Mouse (Mus musculus) testis, adult 2 months (tissue): ENCODE measurements around the gene Trappc13. TPM values are rescaled to one million over a fixed set of nuclear protein-coding genes. Genes with fewer than 3 reads are reported as not detected.
A peak's percentile ranks its signal among the peaks of the same experiment; 100 is the strongest.

Experiments
- H3K27ac ChIP-seq: fragments of 200-500 bp; 2 replicates; pipeline ENCODE4 v1.5.1; 2012; ENCODE audit warnings: low read depth, low read length; ENCODE audit not compliant: control insufficient read depth, insufficient read depth
- H3K27me3 ChIP-seq: fragments of 200-500 bp; 2 replicates; pipeline ENCODE4 v1.6.1; 2012; ENCODE audit warnings: mild to moderate bottlenecking, low read length, moderate library complexity; ENCODE audit not compliant: control insufficient read depth, insufficient read depth
- H3K36me3 ChIP-seq: fragments of 200-500 bp; 2 replicates; pipeline ENCODE4 v1.6.1; 2012; ENCODE audit warnings: mild to moderate bottlenecking, low read length; ENCODE audit not compliant: control insufficient read depth, insufficient read depth
- H3K4me1 ChIP-seq: fragments of 200-500 bp; 2 replicates; pipeline ENCODE4 v1.6.1; 2012; ENCODE audit warnings: low read length; ENCODE audit not compliant: control insufficient read depth, insufficient read depth
- H3K4me3 ChIP-seq: fragments of 200-500 bp; 2 replicates; pipeline ENCODE4 v1.5.1; 2012; ENCODE audit warnings: low read depth, mild to moderate bottlenecking, low read length, moderate library complexity, mixed read lengths; ENCODE audit not compliant: control insufficient read depth
- CTCF ChIP-seq: fragments of 200-500 bp; IDR thresholded peaks from 2 replicates; pipeline ENCODE4 v1.5.1; 2012; ENCODE audit warnings: low read depth, mild to moderate bottlenecking, inconsistent platforms, low read length, moderate library complexity; ENCODE audit not compliant: control insufficient read depth, insufficient read depth, insufficient replicate concordance
- POLR2A ChIP-seq: fragments of 200-500 bp; IDR thresholded peaks from 2 replicates; pipeline ENCODE4 v1.6.1; 2012; ENCODE audit warnings: low read depth, mild to moderate bottlenecking, inconsistent platforms, low read length, moderate library complexity; ENCODE audit not compliant: control insufficient read depth
- polyA plus RNA-seq: library from polyadenylated mRNA; depleted of rRNA; stranded (reverse); fragments of >200 nt; gene quantifications from 2 replicates; pipeline ENCODE4 v1.2.3, GENCODE M21; 2012

The Trappc13 gene
- polyA plus RNA-seq, 1 experiment: 2.8 TPM

- no peak overlapping the region for H3K27ac ChIP-seq
- H3K27me3 ChIP-seq: no peaks in the 10 kb centered on the region
- no peaks in the 10 kb centered on the region for H3K36me3 ChIP-seq
- H3K4me1 ChIP-seq: no peaks in the 10 kb centered on the region
- TF ChIP-seq POLR2A (no peak), CTCF (no peak)
- no peak overlapping the region for H3K4me3 ChIP-seq
Observed at GRCm38 (mm10) chr13:104172498-104172897, 5.8 kb downstream of the Trappc13 start.

- Histone ChIP-seq H3K27ac (no peak overlapping the region), H3K4me3 (no peak overlapping the region), H3K4me1 (no peaks in the 10 kb centered on the region), H3K27me3 (no peaks in the 10 kb centered on the region), H3K36me3 (no peaks in the 10 kb centered on the region)
- TF ChIP-seq CTCF (no peak), POLR2A (no peak)
Observed at GRCm38 (mm10) chr13:104171711-104172110, 6.6 kb downstream of the Trappc13 start.

GRCm38 (mm10) chr13:104155686-104156085, 22.6 kb downstream of the Trappc13 start:
- TF ChIP-seq POLR2A (no peak), CTCF (no peak)
- H3K36me3 ChIP-seq: no peaks in the 10 kb centered on the region
- no peak overlapping the region for H3K4me3 ChIP-seq
- H3K4me1 ChIP-seq: no peaks in the 10 kb centered on the region
- H3K27me3 ChIP-seq: no peaks in the 10 kb centered on the region
- H3K27ac ChIP-seq: no peak overlapping the region

- Histone ChIP-seq H3K4me1 (no peaks in the 10 kb centered on the region), H3K36me3 (no peaks in the 10 kb centered on the region), H3K4me3 (no peak overlapping the region), H3K27ac (no peak overlapping the region), H3K27me3 (no peaks in the 10 kb centered on the region)
- TF ChIP-seq CTCF (no peak), POLR2A (no peak)
Observed at GRCm38 (mm10) chr13:104155106-104155505, 23.2 kb downstream of the Trappc13 start.

GRCm38 (mm10) chr13:104154180-104154579, 24.1 kb downstream of the Trappc13 start:
- Histone ChIP-seq H3K4me3 (no peak overlapping the region), H3K4me1 (no peaks in the 10 kb centered on the region), H3K27me3 (no peaks in the 10 kb centered on the region), H3K27ac (no peak overlapping the region), H3K36me3 (no peaks in the 10 kb centered on the region)
- no peak for TF ChIP-seq CTCF
- no peak for TF ChIP-seq POLR2A

GRCm38 (mm10) chr13:104145646-104146045, 32.6 kb downstream of the Trappc13 start:
- no peak overlapping the region for H3K27ac ChIP-seq
- H3K27me3 ChIP-seq: no peaks in the 10 kb centered on the region
- no peak overlapping the region for H3K4me3 ChIP-seq
- H3K4me1 ChIP-seq: no peaks in the 10 kb centered on the region
- H3K36me3 ChIP-seq: no peaks in the 10 kb centered on the region
- TF ChIP-seq POLR2A (no peak), CTCF (no peak)

- no peaks in the 10 kb centered on the region for H3K36me3 ChIP-seq
- TF ChIP-seq CTCF (no peak), POLR2A (no peak)
Observed at GRCm38 (mm10) chr13:104144871-104145270, 33.4 kb downstream of the Trappc13 start.

More at GRCm38 (mm10) chr13:104144871-104145270, 33.4 kb downstream of the Trappc13 start:
- Histone ChIP-seq H3K4me3 (peak overlapping the region; percentile 51; the same call in 1 of the 2 replicates), H3K27ac (no peak overlapping the region), H3K27me3 (no peaks in the 10 kb centered on the region), H3K4me1 (no peaks in the 10 kb centered on the region)
